Mouse (Mus musculus) erythroblast, embryonic 14.5 days (primary cell): ENCODE results near the gene Rlbp1.

Experiments used
- GATA1 ChIP-seq: IDR thresholded peaks from 2 replicates; pipeline ENCODE4 v1.6.1; 2012; ENCODE audit warnings: low read length, inconsistent platforms, mixed read lengths
- TAL1 ChIP-seq: IDR thresholded peaks from 3 replicates; pipeline ENCODE4 v1.6.1; 2012; ENCODE audit warnings: low read length, inconsistent platforms, mixed read lengths

DNA sequence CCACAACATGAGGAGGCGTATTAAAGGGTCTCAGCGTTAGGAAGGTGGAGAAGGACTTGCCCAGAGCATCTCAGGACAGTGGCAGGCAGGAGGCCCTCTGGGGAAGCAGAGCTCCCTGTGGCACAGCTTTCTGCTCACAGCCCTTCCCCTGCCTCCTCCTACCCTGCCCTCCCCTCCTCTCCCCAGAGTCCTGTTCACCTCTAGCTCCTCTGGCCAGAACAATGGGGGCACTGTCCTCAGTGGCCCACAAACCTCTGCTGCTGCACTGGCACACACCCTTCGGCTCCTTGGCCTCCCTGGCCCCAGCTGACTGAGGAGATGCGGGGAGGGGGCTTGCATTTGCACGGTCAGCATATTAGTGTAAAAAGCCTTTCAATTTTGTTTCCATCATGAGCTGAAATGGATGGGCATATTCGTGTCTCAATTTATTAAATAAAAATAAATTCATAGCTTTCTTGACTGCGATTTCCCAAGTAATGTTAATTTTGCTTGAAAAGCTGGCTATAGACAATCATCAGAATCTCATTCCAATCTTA lies 1.9 kb upstream of the Rlbp1 start:
- TF ChIP-seq GATA1 (no peak), TAL1 (no peak)
